In genomic region chr4:136142267-136143192, GRCm38 (mm10) we compare ENCODE assay signal across 8 mouse cellular contexts. TPM values are rescaled to one million over a fixed set of nuclear protein-coding genes. Genes with fewer than 3 reads are reported as not detected.
DNase-seq lines count a peak whose midpoint lies in the region; ATAC-seq and TF ChIP-seq lines count a peak whose summit lies in the region.

No protein-coding gene starts in this region.

- DNase-seq in kidney, adult 18-20 months, result peak; percentile 41
- no peak for DNase-seq in kidney, adult 11 months
- peak; percentile 30 to 44 for DNase-seq in kidney, postnatal 4 days
- DNase-seq in midbrain, postnatal 0 days (ENCODE audit: low spot score), result no peak
- no peak for DNase-seq in gastrocnemius, adult 8-10 months (ENCODE audit: low spot score in 2 of 2)
- no peak for DNase-seq in gastrocnemius, adult 18-20 months (ENCODE audit: low spot score)
- no peak for DNase-seq in spleen, postnatal 36 days (ENCODE audit: low spot score in 2 of 2)

- ATAC-seq in heart, embryonic 12.5 days (ENCODE audit: insufficient number of reproducible peaks, low FRiP score), result no peak
- ATAC-seq in midbrain, postnatal 0 days (ENCODE audit: low FRiP score), result no peak

- 14% methylated on average over 17 of the region's 17 CpGs for WGBS in heart, embryonic 12.5 days
- 9% methylated on average over 17 of the region's 17 CpGs for WGBS in midbrain, postnatal 0 days

- TF ChIP-seq CTCF in midbrain, postnatal 0 days (IDR thresholded peaks at IDR 0.05), result no peak

- 0 out of 2 replicates have a peak, but pooled peaks cover 3% of the 10 kb centered on the region for H3K27me3 ChIP-seq in heart, embryonic 12.5 days (replicated peaks)
- peaks cover 10% of the 10 kb centered on the region for H3K27me3 ChIP-seq in midbrain, postnatal 0 days (ENCODE audit: insufficient read depth, low read length)

- no peaks in the 10 kb centered on the region for H3K36me3 ChIP-seq in heart, embryonic 12.5 days
- H3K36me3 ChIP-seq in midbrain, postnatal 0 days (ENCODE audit: insufficient read depth, low read length), result no peaks in the 10 kb centered on the region

- H3K27ac ChIP-seq in heart, embryonic 12.5 days (ENCODE audit: poor library complexity, severe bottlenecking), result peak overlapping the region; percentile 99
- H3K27ac ChIP-seq in midbrain, postnatal 0 days (ENCODE audit: low read depth, low read length), result peak overlapping the region; percentile 69

- no peaks in the 10 kb centered on the region for H3K9me3 ChIP-seq in heart, embryonic 12.5 days (replicated peaks)
- H3K9me3 ChIP-seq in midbrain, postnatal 0 days (ENCODE audit: low read length), result no peaks in the 10 kb centered on the region

- peak overlapping the region; percentile 70 for H3K4me2 ChIP-seq in heart, embryonic 12.5 days
- peak overlapping the region; percentile 62 for H3K4me2 ChIP-seq in midbrain, postnatal 0 days (ENCODE audit: low read depth, low read length, poor library complexity, severe bottlenecking)

- peak overlapping the region; percentile 71 for H3K9ac ChIP-seq in heart, embryonic 12.5 days
- H3K9ac ChIP-seq in midbrain, postnatal 0 days (replicated peaks; ENCODE audit: low read length, poor library complexity, severe bottlenecking), result no peak overlapping the region

- H3K4me3 ChIP-seq in heart, embryonic 12.5 days, result peak overlapping the region; percentile 72
- H3K4me3 ChIP-seq in midbrain, postnatal 0 days (ENCODE audit: low read depth, low read length), result no peak overlapping the region; the same call in 1 of the 2 replicates

- H3K4me1 ChIP-seq in heart, embryonic 12.5 days (replicated peaks), result peaks cover 67% of the 10 kb centered on the region
- peaks cover 7% of the 10 kb centered on the region; the same call in 1 of the 2 replicates for H3K4me1 ChIP-seq in midbrain, postnatal 0 days (ENCODE audit: insufficient read depth, low read length)

RNA-seq across cellular contexts. Expression of gene Id3, which starts 0.8 kb away (rescaled TPM):
- 320 and 321 TPM in 2 replicates for polyA plus RNA-seq in heart, embryonic 12.5 days (2016; fragmentation: Nextera tagmentation; extraction: Ambion mirVana)
- 121 and 208 TPM in 2 replicates for total RNA-seq in midbrain, postnatal 0 days (2014; rRNA removed)
- 148 and 156 TPM in 2 replicates for polyA plus RNA-seq in midbrain, postnatal 0 days (2015; fragmentation: Nextera tagmentation; extraction: Ambion mirVana)
- 10 to 100 TPM in 1 of 4 experiments, 1 to 10 TPM in 3; 8.7 to 16.7 (median 9.6) TPM for total RNA-seq in gastrocnemius, adult 8-10 months (2022)
- 10 to 100 TPM; 13.7 to 24.1 TPM for total RNA-seq in gastrocnemius, adult 18-20 months (2021)

RNA-seq across cellular contexts. Expression of gene E2f2, which starts 29.7 kb away (rescaled TPM):
- polyA plus RNA-seq in heart, embryonic 12.5 days (2016; fragmentation: Nextera tagmentation; extraction: Ambion mirVana), result 8.1 and 9.3 TPM in 2 replicates
- total RNA-seq in midbrain, postnatal 0 days (2014; rRNA removed), result 1.1 and 2.0 TPM in 2 replicates
- 0.46 and 0.50 TPM in 2 replicates for polyA plus RNA-seq in midbrain, postnatal 0 days (2015; fragmentation: Nextera tagmentation; extraction: Ambion mirVana)
- 1 to 10 TPM in 3 of 4 experiments, under 1 TPM in 1; 0.85 to 1.7 (median 1.5) TPM for total RNA-seq in gastrocnemius, adult 8-10 months (2022)
- under 1 TPM; 0.73 to 0.76 TPM for total RNA-seq in gastrocnemius, adult 18-20 months (2021)

Comparison
In these comparisons a context has a peak if more than half of its experiments do, and no peak if none do; other contexts are left out.
1. DNase-seq: peak in kidney, adult 18-20 months (single experiment) and kidney, postnatal 4 days (2 of 2); none in kidney, adult 11 months (single experiment), midbrain, postnatal 0 days (single experiment), gastrocnemius, adult 8-10 months (0 of 2), gastrocnemius, adult 18-20 months (single experiment) and spleen, postnatal 36 days (0 of 2).